Mouse (Mus musculus): ENCODE measurements around the gene Rsbn1l. TPM values are rescaled to one million over a fixed set of nuclear protein-coding genes. Genes with fewer than 3 reads are reported as not detected.

Rsbn1l gene
- polyA plus RNA-seq, 1 experiment, result 6.1 TPM

DNA sequence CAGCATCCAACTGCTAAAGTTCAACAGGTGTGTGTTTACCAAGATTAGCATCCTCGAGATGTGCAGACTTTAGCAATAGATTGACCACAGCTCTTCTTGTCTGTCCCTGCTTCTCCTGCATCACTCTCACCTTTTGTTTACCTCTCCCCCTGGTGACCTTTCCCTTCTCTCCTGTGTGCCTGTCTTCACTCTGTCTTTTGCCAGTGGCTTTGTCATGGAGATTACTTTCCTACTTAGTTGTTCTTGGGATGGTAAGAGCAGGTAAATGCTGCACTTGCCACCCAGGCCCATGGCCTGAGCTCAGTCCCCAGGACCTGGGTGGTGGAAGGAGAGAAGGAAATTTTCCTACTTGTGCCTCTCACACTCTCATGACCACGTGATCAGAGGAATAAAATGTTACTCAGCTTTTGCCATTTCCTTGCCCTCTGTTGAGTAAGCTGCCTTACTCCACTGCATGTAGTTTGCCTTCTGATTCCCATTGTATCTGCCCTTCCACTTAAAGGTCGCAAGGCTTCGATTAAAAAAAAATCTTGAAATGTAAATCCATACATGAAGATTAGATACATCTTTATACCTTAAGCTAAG lies 72.1 kb downstream of the Rsbn1l start:
- H3K27me3 ChIP-seq (ENCODE audit: control insufficient read depth, insufficient read depth, low read length), result no peaks in the 10 kb centered on the region
- WGBS, result 78% methylated on average over 4 of the region's 4 CpGs
- no peak overlapping the region for H3K27ac ChIP-seq (ENCODE audit: insufficient read depth, low read length)
- DNase-seq (ENCODE audit: low read depth in 1 of 2, low spot score in 2 of 2), result no peak
- peaks cover 6% of the 10 kb centered on the region; the same call in 1 of the 2 replicates for H3K4me1 ChIP-seq (ENCODE audit: control insufficient read depth, insufficient read depth, insufficient read length)
- TF ChIP-seq CTCF (IDR thresholded peaks at IDR 0.05; ENCODE audit: extremely low read depth, insufficient read depth, insufficient read length, insufficient replicate concordance) (no peak), POLR2A (IDR thresholded peaks at IDR 0.05; ENCODE audit: low read depth, low read length) (no peak)
- H3K36me3 ChIP-seq (ENCODE audit: control insufficient read depth, insufficient read depth, low read length), result 0 out of 2 replicates have a peak, but pooled peaks cover 1% of the 10 kb centered on the region
- no peak overlapping the region for H3K4me3 ChIP-seq (ENCODE audit: extremely low read depth, insufficient read depth, insufficient read length)

DNA sequence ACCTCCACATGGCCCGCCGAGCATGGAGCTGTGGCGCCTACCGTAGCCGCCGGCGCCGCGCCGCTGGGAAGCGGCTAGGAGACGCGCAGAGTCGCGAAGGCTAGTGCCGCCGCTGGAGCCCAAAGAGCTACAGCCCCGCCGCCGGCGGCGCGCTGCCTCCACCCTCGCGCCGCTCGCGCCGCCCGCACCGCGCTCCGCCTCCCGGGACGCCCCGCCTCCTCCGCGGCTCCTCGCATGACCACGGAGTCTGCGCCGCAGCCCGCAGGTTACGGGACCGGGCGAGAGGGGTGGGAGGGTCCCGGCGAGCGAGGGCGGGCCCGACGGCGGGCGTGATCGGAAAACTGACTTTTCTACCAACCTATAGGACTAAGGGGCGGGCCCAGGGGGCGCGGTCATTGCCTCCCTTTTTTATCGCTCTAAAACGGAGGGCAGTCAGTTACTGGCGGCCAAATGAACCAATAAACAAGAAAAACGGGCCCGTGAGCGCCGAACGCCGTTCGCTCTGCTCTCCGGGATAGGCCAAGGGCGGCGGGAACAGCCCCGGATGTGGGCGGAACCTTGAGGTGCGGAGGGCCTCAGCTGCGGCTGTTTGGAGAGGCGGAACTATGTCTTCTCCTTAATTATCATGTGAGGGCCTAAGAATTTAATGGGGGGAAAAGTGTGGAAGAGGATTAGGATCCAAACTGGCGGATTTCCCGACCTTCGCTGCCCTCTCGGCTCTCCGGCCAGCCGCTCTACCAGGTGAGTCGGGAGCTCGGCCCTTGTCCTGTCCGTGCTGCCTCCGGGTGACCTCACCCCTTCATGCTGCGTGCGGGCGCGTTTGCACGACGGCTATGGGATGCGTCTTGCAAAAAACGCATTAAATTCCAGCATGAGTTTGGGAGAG lies 74.0 kb downstream of the Rsbn1l start, which contains the start of the genes Phtf2 and Tmem60:
Gene Phtf2, minus strand, starts transcription at position 210 of the 886 bp plus-strand sequence.
Gene Tmem60, plus strand, starts transcription at position 277 of the 886 bp plus-strand sequence.
- Histone ChIP-seq H3K4me3 (ENCODE audit: extremely low read depth, insufficient read depth, insufficient read length) (peak within 1 kb of the TSS; percentile 86), H3K4me1 (ENCODE audit: control insufficient read depth, insufficient read depth, insufficient read length) (peaks cover 12% of the 10 kb centered on the region; the same call in 1 of the 2 replicates), H3K27ac (ENCODE audit: insufficient read depth, low read length) (peak within 1 kb of the TSS; percentile 76), H3K36me3 (ENCODE audit: control insufficient read depth, insufficient read depth, low read length) (no peaks in the 10 kb centered on the region), H3K27me3 (ENCODE audit: control insufficient read depth, insufficient read depth, low read length) (no peaks in the 10 kb centered on the region)
- WGBS, result under 1% methylated on average over 93 of the region's 94 CpGs
- peak; percentile 98 to 99 for DNase-seq (ENCODE audit: low read depth in 1 of 2, low spot score in 2 of 2)
- TF ChIP-seq POLR2A (IDR thresholded peaks at IDR 0.05; ENCODE audit: low read depth, low read length) (peak; percentile 95), CTCF (IDR thresholded peaks at IDR 0.05; ENCODE audit: extremely low read depth, insufficient read depth, insufficient read length, insufficient replicate concordance) (no peak)

DNA sequence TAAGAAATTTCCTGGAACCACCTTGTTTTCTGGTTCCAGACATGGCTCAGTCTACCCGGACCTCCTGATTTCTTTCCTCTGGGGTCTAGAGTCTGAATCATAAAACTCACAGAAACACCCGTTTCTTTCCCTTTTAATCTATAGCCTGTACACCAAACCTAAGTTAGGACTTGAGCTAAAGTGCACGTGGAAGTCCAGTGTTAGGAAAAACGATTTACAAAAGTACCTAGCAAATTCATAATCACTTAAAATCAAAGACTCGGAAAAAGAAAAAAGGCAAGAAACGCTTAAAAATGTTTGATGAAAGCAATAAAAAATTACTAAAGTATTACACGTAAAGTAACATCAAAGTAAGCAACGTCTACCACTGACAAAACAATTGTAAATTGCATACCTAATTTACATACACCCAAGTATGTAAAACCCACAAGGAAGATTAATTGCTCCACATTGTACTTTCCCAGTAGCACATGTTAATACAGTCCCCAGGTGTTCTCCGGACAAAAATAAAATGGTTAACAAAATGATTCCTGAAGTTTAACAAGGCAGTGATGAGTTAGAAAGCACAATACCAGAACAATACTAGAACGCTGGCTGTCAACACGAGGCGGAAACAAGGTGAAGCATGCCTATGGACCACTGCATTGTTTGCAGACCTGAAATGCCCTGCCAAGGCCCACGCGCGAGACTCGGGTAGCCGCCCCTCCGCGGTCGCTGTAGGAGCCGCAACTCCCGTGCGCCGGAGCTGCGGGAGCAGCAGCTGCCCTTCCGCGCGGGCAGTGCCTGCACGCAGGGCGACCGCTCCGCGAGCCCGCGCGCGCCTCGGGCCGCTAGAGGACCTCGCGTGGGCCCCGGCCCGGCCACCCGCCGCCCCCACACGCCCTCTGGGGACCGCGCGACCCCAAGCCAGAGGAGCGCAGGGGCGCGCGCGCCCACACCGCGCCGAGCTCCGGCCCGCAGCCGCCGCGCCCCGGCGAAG lies 75.1 kb downstream of the Rsbn1l start:
- WGBS, result under 1% methylated on average over 62 of the region's 64 CpGs
- Histone ChIP-seq H3K36me3 (ENCODE audit: control insufficient read depth, insufficient read depth, low read length) (no peaks in the 10 kb centered on the region), H3K4me3 (ENCODE audit: extremely low read depth, insufficient read depth, insufficient read length) (peak overlapping the region; percentile 86), H3K27me3 (ENCODE audit: control insufficient read depth, insufficient read depth, low read length) (no peaks in the 10 kb centered on the region), H3K27ac (ENCODE audit: insufficient read depth, low read length) (peak overlapping the region; percentile 76), H3K4me1 (ENCODE audit: control insufficient read depth, insufficient read depth, insufficient read length) (peaks cover 12% of the 10 kb centered on the region)
- no peak for TF ChIP-seq CTCF (IDR thresholded peaks at IDR 0.05; ENCODE audit: extremely low read depth, insufficient read depth, insufficient read length, insufficient replicate concordance)
- no peak for TF ChIP-seq POLR2A (IDR thresholded peaks at IDR 0.05; ENCODE audit: low read depth, low read length)
- DNase-seq (ENCODE audit: low read depth in 1 of 2, low spot score in 2 of 2), result peak in 1 of 2 experiments; percentile 51

DNA sequence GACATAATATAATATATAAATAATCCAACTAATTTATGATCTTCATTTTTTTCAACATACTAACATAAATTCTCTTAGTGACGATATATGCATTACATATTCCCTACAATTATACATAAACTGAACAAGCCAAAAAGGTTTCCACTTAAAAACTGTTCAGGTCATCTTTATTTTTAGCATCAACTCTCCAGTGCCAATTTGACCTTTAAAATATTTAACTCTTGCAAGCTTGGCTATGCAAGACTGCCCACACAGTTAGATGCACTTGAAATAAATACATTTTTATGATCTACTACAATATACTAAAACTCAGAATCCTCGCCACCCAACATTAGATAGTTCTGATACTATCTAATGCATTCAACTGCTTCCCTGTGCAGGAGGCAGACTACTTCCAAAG lies 75.8 kb downstream of the Rsbn1l start:
- H3K27ac ChIP-seq (ENCODE audit: insufficient read depth, low read length), result no peak overlapping the region
- H3K4me1 ChIP-seq (ENCODE audit: control insufficient read depth, insufficient read depth, insufficient read length), result peaks cover 12% of the 10 kb centered on the region
- 62% methylated on average over 2 of the region's 2 CpGs for WGBS
- no peak overlapping the region; the same call in 1 of the 2 replicates for H3K4me3 ChIP-seq (ENCODE audit: extremely low read depth, insufficient read depth, insufficient read length)
- H3K27me3 ChIP-seq (ENCODE audit: control insufficient read depth, insufficient read depth, low read length), result no peaks in the 10 kb centered on the region
- no peak for DNase-seq (ENCODE audit: low read depth in 1 of 2, low spot score in 2 of 2)
- no peaks in the 10 kb centered on the region for H3K36me3 ChIP-seq (ENCODE audit: control insufficient read depth, insufficient read depth, low read length)
- TF ChIP-seq POLR2A (IDR thresholded peaks at IDR 0.05; ENCODE audit: low read depth, low read length) (no peak), CTCF (IDR thresholded peaks at IDR 0.05; ENCODE audit: extremely low read depth, insufficient read depth, insufficient read length, insufficient replicate concordance) (no peak)

DNA sequence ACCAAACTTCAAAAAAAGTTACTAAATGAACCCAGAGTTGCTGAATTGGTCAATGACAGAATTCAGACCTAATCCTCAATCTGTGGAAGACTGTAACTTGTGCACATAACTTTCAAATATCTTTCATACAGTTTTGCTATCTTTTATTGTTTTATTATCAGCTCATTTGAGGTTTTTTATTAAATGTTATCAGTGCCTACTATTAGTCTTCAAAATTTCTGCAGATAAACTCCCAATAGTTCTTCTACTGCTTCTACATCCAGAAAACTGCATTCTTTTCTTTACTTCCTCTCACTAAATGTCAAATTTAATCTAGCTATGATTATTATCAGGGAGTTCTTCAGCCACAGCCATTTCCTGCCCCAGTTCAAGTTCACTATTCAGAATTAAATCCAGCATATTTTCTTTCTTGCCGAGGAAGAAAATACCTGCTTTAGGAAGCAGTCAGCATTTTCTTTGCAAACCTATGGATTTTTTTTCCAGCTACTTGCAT lies 79.2 kb downstream of the Rsbn1l start:
- WGBS, result 6% methylated on average over 1 of the region's 1 CpGs
- TF ChIP-seq CTCF (IDR thresholded peaks at IDR 0.05; ENCODE audit: extremely low read depth, insufficient read depth, insufficient read length, insufficient replicate concordance), result no peak
- no peak for TF ChIP-seq POLR2A (IDR thresholded peaks at IDR 0.05; ENCODE audit: low read depth, low read length)
- H3K4me3 ChIP-seq (ENCODE audit: extremely low read depth, insufficient read depth, insufficient read length), result no peak overlapping the region
- H3K36me3 ChIP-seq (ENCODE audit: control insufficient read depth, insufficient read depth, low read length), result no peaks in the 10 kb centered on the region
- peaks cover 7% of the 10 kb centered on the region for H3K4me1 ChIP-seq (ENCODE audit: control insufficient read depth, insufficient read depth, insufficient read length)
- no peak overlapping the region for H3K27ac ChIP-seq (ENCODE audit: insufficient read depth, low read length)
- H3K27me3 ChIP-seq (ENCODE audit: control insufficient read depth, insufficient read depth, low read length), result no peaks in the 10 kb centered on the region
- DNase-seq (ENCODE audit: low read depth in 1 of 2, low spot score in 2 of 2), result no peak

DNA sequence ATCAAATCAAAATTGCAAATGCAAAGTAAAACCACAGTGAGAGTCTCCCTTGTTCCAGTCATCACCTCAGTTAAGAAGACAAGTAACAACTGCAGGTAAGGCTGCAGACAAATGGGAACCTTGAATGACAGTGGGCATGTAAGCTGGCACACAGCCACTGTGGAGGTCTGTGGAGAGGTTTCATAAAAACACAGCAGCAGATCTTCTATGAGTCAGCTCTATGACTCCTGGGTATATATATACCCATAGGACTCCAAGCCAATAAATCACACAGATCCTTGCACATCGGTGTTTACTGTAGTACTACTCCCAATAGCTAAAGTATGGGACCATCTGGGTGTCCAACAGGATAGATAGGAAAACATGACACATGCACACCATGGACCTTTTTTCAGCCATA lies 83.1 kb downstream of the Rsbn1l start:
- no peaks in the 10 kb centered on the region for H3K36me3 ChIP-seq (ENCODE audit: control insufficient read depth, insufficient read depth, low read length)
- no peaks in the 10 kb centered on the region for H3K27me3 ChIP-seq (ENCODE audit: control insufficient read depth, insufficient read depth, low read length)
- DNase-seq (ENCODE audit: low read depth in 1 of 2, low spot score in 2 of 2), result no peak
- peaks cover 2% of the 10 kb centered on the region; the same call in 1 of the 2 replicates for H3K4me1 ChIP-seq (ENCODE audit: control insufficient read depth, insufficient read depth, insufficient read length)
- TF ChIP-seq CTCF (IDR thresholded peaks at IDR 0.05; ENCODE audit: extremely low read depth, insufficient read depth, insufficient read length, insufficient replicate concordance) (no peak), POLR2A (IDR thresholded peaks at IDR 0.05; ENCODE audit: low read depth, low read length) (no peak)
- H3K27ac ChIP-seq (ENCODE audit: insufficient read depth, low read length), result no peak overlapping the region
- WGBS, result 56% methylated on average over 1 of the region's 1 CpGs
- H3K4me3 ChIP-seq (ENCODE audit: extremely low read depth, insufficient read depth, insufficient read length), result no peak overlapping the region

Data from spleen, adult 2 months (tissue).